17 mouse cellular contexts compared by ENCODE assay signal in the genomic region with DNA sequence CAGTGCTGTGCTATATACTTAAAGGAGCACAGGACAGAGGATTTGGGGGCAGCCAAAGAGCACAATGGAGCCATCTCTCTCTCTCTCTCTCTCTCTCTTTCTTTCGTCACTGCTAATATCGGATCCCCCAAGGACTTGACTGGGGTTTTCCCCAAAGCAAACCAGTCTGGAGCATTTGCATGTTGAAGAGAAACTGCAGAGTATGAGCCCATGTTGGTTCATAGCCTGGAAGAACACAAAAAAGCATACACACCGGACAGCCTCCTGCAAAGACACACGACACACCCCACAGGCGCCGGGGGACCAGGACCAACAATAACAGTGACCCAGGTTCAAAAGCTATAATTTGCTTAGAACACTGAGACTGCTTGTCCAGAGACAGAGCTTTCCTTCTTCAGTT. TPM values are rescaled to one million over a fixed set of nuclear protein-coding genes. Genes with fewer than 3 reads are reported as not detected.
DNase-seq lines count a peak whose midpoint lies in the region; ATAC-seq lines count a peak whose summit lies in the region.
"Had no signal": no experiment of that assay in that cellular context is flagged by ENCODE, and none has a peak within 500 bp of the region (broad histone marks: within the 10 kb centered on the region; RNA-seq: fewer than 3 reads in every experiment).

No protein-coding gene starts in this region.

- no peak overlapping the region for H3K4me2 ChIP-seq in hindbrain, embryonic 12.5 days (replicated peaks)
- no peak overlapping the region for H3K4me2 ChIP-seq in embryonic facial prominence, embryonic 14.5 days (ENCODE audit: low read depth, low read length)
- H3K4me2 ChIP-seq: embryonic facial prominence, embryonic 12.5 days; forebrain, embryonic 12.5 days; heart, embryonic 13.5 days had no signal

- WGBS in hindbrain, embryonic 10.5 days = 73% methylated on average over 6 of the region's 6 CpGs
- 79% methylated on average over 6 of the region's 6 CpGs for WGBS in hindbrain, embryonic 12.5 days
- WGBS in embryonic facial prominence, embryonic 14.5 days = 66% methylated on average over 6 of the region's 6 CpGs

- DNase-seq in hindbrain, embryonic 10.5 days (ENCODE audit: low spot score) = no peak
- DNase-seq in spleen, postnatal 36 days (ENCODE audit: low spot score in 2 of 2) = peak; percentile 73 to 76
- no peak for DNase-seq in spleen, postnatal 4 days (ENCODE audit: low spot score in 2 of 2)
- no peak for DNase-seq in embryonic facial prominence, embryonic 14.5 days (ENCODE audit: low spot score)
- no peak for DNase-seq in left cerebral cortex, adult 11 months (ENCODE audit: low spot score)
- no peak for DNase-seq in adrenal gland, postnatal 14 days
- DNase-seq: adrenal gland, adult 8-10 months; cerebellum, postnatal 25 days; kidney, adult 18-20 months; right cerebral cortex, postnatal 25 days; thymus, postnatal 4 days had no signal

- ATAC-seq in hindbrain, embryonic 12.5 days (ENCODE audit: low FRiP score) = no peak
- ATAC-seq in embryonic facial prominence, embryonic 14.5 days (ENCODE audit: low read depth) = no peak

- H3K36me3 ChIP-seq in hindbrain, embryonic 10.5 days = peaks cover 20% of the 10 kb centered on the region; the same call in 1 of the 2 replicates
- H3K36me3 ChIP-seq in hindbrain, embryonic 12.5 days = no peaks in the 10 kb centered on the region
- H3K36me3 ChIP-seq in embryonic facial prominence, embryonic 14.5 days (ENCODE audit: control insufficient read depth, insufficient read depth, low read length) = no peaks in the 10 kb centered on the region
- H3K36me3 ChIP-seq: embryonic facial prominence, embryonic 12.5 days; forebrain, embryonic 12.5 days; heart, embryonic 13.5 days had no signal

- H3K9ac ChIP-seq in hindbrain, embryonic 12.5 days = no peak overlapping the region
- 0 out of 2 replicates have a peak overlapping the region, but pooled peaks have one; percentile 10 for H3K9ac ChIP-seq in embryonic facial prominence, embryonic 14.5 days (ENCODE audit: low read depth, low read length)
- H3K9ac ChIP-seq: embryonic facial prominence, embryonic 12.5 days; forebrain, embryonic 12.5 days; heart, embryonic 13.5 days; liver, embryonic 14.5 days had no signal

- no peak overlapping the region for H3K4me3 ChIP-seq in hindbrain, embryonic 10.5 days
- H3K4me3 ChIP-seq in hindbrain, embryonic 12.5 days = no peak overlapping the region
- H3K4me3 ChIP-seq in embryonic facial prominence, embryonic 14.5 days (ENCODE audit: low read depth, low read length) = no peak overlapping the region
- H3K4me3 ChIP-seq: embryonic facial prominence, embryonic 12.5 days; forebrain, embryonic 12.5 days; heart, embryonic 13.5 days; midbrain, embryonic 10.5 days had no signal

- H3K9me3 ChIP-seq in hindbrain, embryonic 10.5 days = no peaks in the 10 kb centered on the region
- H3K9me3 ChIP-seq in hindbrain, embryonic 12.5 days (replicated peaks) = no peaks in the 10 kb centered on the region
- no peaks in the 10 kb centered on the region for H3K9me3 ChIP-seq in embryonic facial prominence, embryonic 14.5 days (ENCODE audit: control insufficient read depth, low read length)
- H3K9me3 ChIP-seq: embryonic facial prominence, embryonic 12.5 days; forebrain, embryonic 12.5 days; heart, embryonic 13.5 days; midbrain, embryonic 10.5 days had no signal

- peak overlapping the region; percentile 18; the same call in 1 of the 2 replicates for H3K27ac ChIP-seq in hindbrain, embryonic 10.5 days
- H3K27ac ChIP-seq in hindbrain, embryonic 12.5 days = no peak overlapping the region
- H3K27ac ChIP-seq in embryonic facial prominence, embryonic 14.5 days (replicated peaks; ENCODE audit: low read depth, low read length) = no peak overlapping the region
- H3K27ac ChIP-seq: embryonic facial prominence, embryonic 12.5 days; forebrain, embryonic 12.5 days; heart, embryonic 13.5 days; liver, embryonic 14.5 days had no signal

- peaks cover 32% of the 10 kb centered on the region for H3K4me1 ChIP-seq in hindbrain, embryonic 10.5 days (replicated peaks)
- H3K4me1 ChIP-seq in hindbrain, embryonic 12.5 days = peaks cover 24% of the 10 kb centered on the region
- 0 out of 2 replicates have a peak, but pooled peaks cover 13% of the 10 kb centered on the region for H3K4me1 ChIP-seq in embryonic facial prominence, embryonic 14.5 days (ENCODE audit: control insufficient read depth, insufficient read depth, low read length)
- H3K4me1 ChIP-seq: heart, embryonic 13.5 days had no signal

- H3K27me3 ChIP-seq in hindbrain, embryonic 10.5 days (ENCODE audit: insufficient read depth, poor library complexity, severe bottlenecking) = no peaks in the 10 kb centered on the region; the same call in 1 of the 2 replicates
- H3K27me3 ChIP-seq in hindbrain, embryonic 12.5 days = no peaks in the 10 kb centered on the region
- H3K27me3 ChIP-seq in embryonic facial prominence, embryonic 14.5 days (replicated peaks; ENCODE audit: control insufficient read depth, insufficient read depth, low read length) = no peaks in the 10 kb centered on the region
- H3K27me3 ChIP-seq: embryonic facial prominence, embryonic 12.5 days; forebrain, embryonic 12.5 days; heart, embryonic 13.5 days had no signal

RNA-seq across cellular contexts. Expression of gene Abcc4, which starts 14.1 kb away (rescaled TPM):
- polyA plus RNA-seq in hindbrain, embryonic 10.5 days (2016; fragmentation: Nextera tagmentation; extraction: Ambion mirVana) = 2.8 and 4.6 TPM in 2 replicates
- polyA plus RNA-seq in hindbrain, embryonic 12.5 days (2016; fragmentation: Nextera tagmentation; extraction: Ambion mirVana) = 2.8 and 3.2 TPM in 2 replicates
- 3.4 and 3.9 TPM in 2 replicates for polyA plus RNA-seq in embryonic facial prominence, embryonic 14.5 days (2014; fragmentation: Nextera tagmentation; extraction: Ambion mirVana)
- total RNA-seq in adrenal gland, postnatal 14 days (2021) = 9.4 and 10.4 TPM in 2 replicates

Comparison
In these comparisons a context has a peak if more than half of its experiments do, and no peak if none do; other contexts are left out.
1. DNase-seq: peak in spleen, postnatal 36 days (2 of 2); none in hindbrain, embryonic 10.5 days (single experiment), spleen, postnatal 4 days (0 of 2), embryonic facial prominence, embryonic 14.5 days (single experiment), left cerebral cortex, adult 11 months (single experiment) and adrenal gland, postnatal 14 days (single experiment).